ENCODE assay signal across 8 mouse cellular contexts in genomic region chr1:118390266-118390660, GRCm38 (mm10). TPM values are rescaled to one million over a fixed set of nuclear protein-coding genes. Genes with fewer than 3 reads are reported as not detected.
DNase-seq lines count a peak whose midpoint lies in the region; ATAC-seq lines count a peak whose summit lies in the region.

No protein-coding gene starts in this region.

- H3K4me3 ChIP-seq in kidney, embryonic 15.5 days (replicated peaks), result peak overlapping the region; percentile 98
- peak overlapping the region; percentile 89 for H3K4me3 ChIP-seq in brown adipose tissue, adult 24 weeks (ENCODE audit: insufficient read depth, low read depth, low read length)
- H3K4me3 ChIP-seq in hindbrain, embryonic 14.5 days (replicated peaks; ENCODE audit: low read length), result peak overlapping the region; percentile 58
- peak overlapping the region; percentile 97 for H3K4me3 ChIP-seq in midbrain, embryonic 15.5 days

- 11% methylated on average over 8 of the region's 8 CpGs for WGBS in kidney, embryonic 15.5 days
- 10% methylated on average over 8 of the region's 8 CpGs for WGBS in hindbrain, embryonic 14.5 days
- WGBS in midbrain, embryonic 15.5 days, result 13% methylated on average over 8 of the region's 8 CpGs

- H3K27me3 ChIP-seq in kidney, embryonic 15.5 days, result no peaks in the 10 kb centered on the region
- H3K27me3 ChIP-seq in hindbrain, embryonic 14.5 days (ENCODE audit: control insufficient read depth, insufficient read depth, low read length), result no peaks in the 10 kb centered on the region
- H3K27me3 ChIP-seq in midbrain, embryonic 15.5 days (replicated peaks), result no peaks in the 10 kb centered on the region

- H3K9me3 ChIP-seq in kidney, embryonic 15.5 days (replicated peaks), result no peaks in the 10 kb centered on the region
- no peaks in the 10 kb centered on the region for H3K9me3 ChIP-seq in hindbrain, embryonic 14.5 days (ENCODE audit: control insufficient read depth, low read length)
- no peaks in the 10 kb centered on the region for H3K9me3 ChIP-seq in midbrain, embryonic 15.5 days

- H3K4me2 ChIP-seq in kidney, embryonic 15.5 days, result peak overlapping the region; percentile 55
- peak overlapping the region; percentile 76 for H3K4me2 ChIP-seq in hindbrain, embryonic 14.5 days (replicated peaks)
- H3K4me2 ChIP-seq in midbrain, embryonic 15.5 days, result peak overlapping the region; percentile 77

- DNase-seq in kidney, adult 11 months, result no peak
- no peak for DNase-seq in hindbrain, embryonic 14.5 days (ENCODE audit: low spot score)
- no peak for DNase-seq in gastrocnemius, adult 18-20 months (ENCODE audit: low spot score)
- no peak for DNase-seq in urinary bladder, postnatal 4 days (ENCODE audit: low spot score in 2 of 2)
- no peak for DNase-seq in urinary bladder, adult 18-20 months (ENCODE audit: low spot score in 2 of 2)

- H3K36me3 ChIP-seq in kidney, embryonic 15.5 days, result peaks cover 14% of the 10 kb centered on the region
- H3K36me3 ChIP-seq in hindbrain, embryonic 14.5 days (replicated peaks; ENCODE audit: control insufficient read depth, insufficient read depth), result no peaks in the 10 kb centered on the region
- no peaks in the 10 kb centered on the region for H3K36me3 ChIP-seq in midbrain, embryonic 15.5 days (replicated peaks)

- peaks cover 19% of the 10 kb centered on the region for H3K4me1 ChIP-seq in kidney, embryonic 15.5 days
- peaks cover 9% of the 10 kb centered on the region for H3K4me1 ChIP-seq in brown adipose tissue, adult 24 weeks (ENCODE audit: control insufficient read depth, insufficient read depth, insufficient read length, low read length)
- H3K4me1 ChIP-seq in hindbrain, embryonic 14.5 days (replicated peaks; ENCODE audit: control insufficient read depth, insufficient read depth, low read length), result peaks cover 20% of the 10 kb centered on the region
- H3K4me1 ChIP-seq in midbrain, embryonic 15.5 days, result peaks cover 35% of the 10 kb centered on the region

- peak overlapping the region; percentile 94 for H3K9ac ChIP-seq in kidney, embryonic 15.5 days
- peak overlapping the region; percentile 86 for H3K9ac ChIP-seq in hindbrain, embryonic 14.5 days
- peak overlapping the region; percentile 95 for H3K9ac ChIP-seq in midbrain, embryonic 15.5 days

- no peak for ATAC-seq in kidney, embryonic 15.5 days (replicated peaks; ENCODE audit: low FRiP score)
- no peak for ATAC-seq in hindbrain, embryonic 14.5 days (ENCODE audit: low FRiP score)
- no peak for ATAC-seq in midbrain, embryonic 15.5 days (replicated peaks)

- peak overlapping the region; percentile 97 for H3K27ac ChIP-seq in kidney, embryonic 15.5 days
- peak overlapping the region; percentile 10; the same call in 1 of the 2 replicates for H3K27ac ChIP-seq in brown adipose tissue, adult 24 weeks (replicated peaks; ENCODE audit: low read depth, low read length)
- H3K27ac ChIP-seq in hindbrain, embryonic 14.5 days, result peak overlapping the region; percentile 89
- peak overlapping the region; percentile 97 for H3K27ac ChIP-seq in midbrain, embryonic 15.5 days

RNA-seq across cellular contexts. Expression of gene Clasp1, which starts 1.4 kb away (rescaled TPM):
- 43.9 and 50.1 TPM in 2 replicates for polyA plus RNA-seq in kidney, embryonic 15.5 days (2015; fragmentation: Nextera tagmentation; extraction: Ambion mirVana)
- 11.5 and 15.4 TPM in 2 replicates for polyA plus RNA-seq in brown adipose tissue, adult 24 weeks (2012; ENCODE audit: insufficient read depth, insufficient read length, missing spikeins)
- 115 and 130 TPM in 2 replicates for polyA plus RNA-seq in hindbrain, embryonic 14.5 days (2014; fragmentation: Nextera tagmentation; extraction: Ambion mirVana)
- 124 and 135 TPM in 2 replicates for polyA plus RNA-seq in midbrain, embryonic 15.5 days (2015; fragmentation: Nextera tagmentation; extraction: Ambion mirVana)
- total RNA-seq in gastrocnemius, adult 18-20 months (2021), result 10 to 100 TPM; 45.3 to 47.4 TPM

Comparison
In these comparisons a context has a peak if more than half of its experiments do, and no peak if none do; other contexts are left out.
1. H3K27ac ChIP-seq: peak in every context shown above with its lines; median percentile 97 in kidney, embryonic 15.5 days; 97 in midbrain, embryonic 15.5 days; 89 in hindbrain, embryonic 14.5 days; 10 in brown adipose tissue, adult 24 weeks.